Mouse (Mus musculus) hematopoietic stem cell, adult 5-6 weeks (primary cell): ENCODE measurements around the gene Pdia5. TPM values are rescaled to one million over a fixed set of nuclear protein-coding genes. Genes with fewer than 3 reads are reported as not detected.

Experiments
- ATAC-seq, 2 experiments: fragments of 125-278 bp in 1 of 2; replicated peaks in 1 of 2; 2 replicates each; pipeline ENCODE4 v1.8.0; 2016 to 2017; ENCODE audit warnings: inconsistent platforms in 2 of 2, mild to moderate bottlenecking in 2 of 2, moderate number of reproducible peaks in 2 of 2, low read depth in 1 of 2, moderate TSS enrichment in 1 of 2; ENCODE audit not compliant: low FRiP score in 2 of 2, poor library complexity in 2 of 2, severe bottlenecking in 2 of 2, insufficient read depth in 1 of 2, low TSS enrichment in 1 of 2
- total RNA-seq: library from RNA; stranded (forward); fragments of 172-1452, 232-1000 nt; gene quantifications from 2 replicates; pipeline ENCODE4 v1.2.3, GENCODE M21; 2017

The Pdia5 gene
- total RNA-seq, 1 experiment from 2014 or later, result 4.8 TPM

DNA sequence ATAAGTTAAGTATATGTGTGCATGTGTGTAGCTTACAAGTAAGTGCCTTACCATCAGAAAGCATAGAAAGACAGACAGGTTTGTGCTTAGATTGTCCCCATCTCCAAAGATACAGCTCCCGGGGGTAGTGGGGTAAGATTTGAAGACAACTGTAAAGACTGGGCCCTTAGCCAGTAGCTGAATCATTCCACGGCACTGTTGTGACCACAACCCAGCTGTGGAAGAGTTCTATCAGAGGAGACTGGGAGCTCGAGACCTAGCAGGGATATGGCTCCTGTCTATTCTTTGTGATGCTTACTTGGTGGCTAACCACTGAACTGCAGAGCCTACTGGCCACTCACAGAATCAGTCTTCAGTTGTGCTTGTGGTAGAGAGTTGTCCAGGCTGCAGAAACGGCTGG, 84.5 kb downstream of the Pdia5 start:
- ATAC-seq, result no peak

DNA sequence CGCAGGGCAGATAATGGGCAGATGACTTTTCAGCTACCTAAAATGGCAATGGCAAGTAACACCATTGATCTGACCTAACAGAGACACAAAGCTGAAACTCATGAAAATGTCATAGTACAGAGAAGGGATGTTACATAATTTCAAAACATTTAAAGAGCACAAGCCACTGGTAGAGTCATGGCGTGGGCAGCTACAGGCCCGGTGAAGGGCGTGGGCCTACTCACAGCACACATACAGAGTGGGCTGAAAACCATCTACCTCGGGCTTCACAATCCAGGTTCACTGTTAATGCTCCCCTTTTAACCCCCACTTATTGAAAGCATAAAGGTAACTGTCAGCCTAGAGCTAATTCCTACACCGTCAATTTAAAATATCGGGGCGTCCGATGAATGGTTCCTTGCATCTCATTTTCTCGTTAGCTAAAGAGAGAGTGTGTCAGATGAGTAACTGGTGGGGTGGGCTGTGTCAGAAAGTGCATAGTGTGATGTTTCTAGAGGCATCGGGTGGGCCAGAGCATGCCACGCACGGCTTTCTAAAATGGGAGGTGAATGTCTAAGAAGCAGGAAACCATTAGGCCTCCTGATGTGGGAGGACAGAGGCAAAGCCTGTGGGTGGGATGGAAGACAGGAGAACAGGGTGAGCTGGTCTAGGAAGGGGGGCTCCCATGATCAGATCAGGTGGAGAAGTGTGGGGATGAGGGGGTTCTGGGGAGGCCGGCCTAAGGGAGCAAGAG, 85.2 kb downstream of the Pdia5 start:
- no peak for ATAC-seq

DNA sequence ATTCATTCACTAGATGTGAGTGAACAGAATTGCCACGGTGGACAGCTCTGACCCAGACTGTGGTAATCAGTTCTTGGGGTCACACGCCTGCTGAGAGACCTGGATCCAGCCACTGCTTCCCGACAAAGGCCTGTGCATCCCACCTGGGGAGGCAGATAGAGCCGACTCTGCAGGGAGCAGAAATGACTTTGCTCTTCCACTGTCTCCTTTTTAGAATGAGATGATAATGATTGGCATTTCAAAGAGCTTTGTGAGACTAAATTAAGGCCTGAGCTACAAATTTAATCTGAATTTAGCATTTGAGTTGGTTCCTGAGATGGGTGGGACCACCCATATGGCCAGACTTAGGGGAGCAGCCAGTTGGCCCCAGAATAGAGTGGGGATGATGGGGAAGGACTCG, 85.8 kb downstream of the Pdia5 start:
- ATAC-seq, result no peak

DNA sequence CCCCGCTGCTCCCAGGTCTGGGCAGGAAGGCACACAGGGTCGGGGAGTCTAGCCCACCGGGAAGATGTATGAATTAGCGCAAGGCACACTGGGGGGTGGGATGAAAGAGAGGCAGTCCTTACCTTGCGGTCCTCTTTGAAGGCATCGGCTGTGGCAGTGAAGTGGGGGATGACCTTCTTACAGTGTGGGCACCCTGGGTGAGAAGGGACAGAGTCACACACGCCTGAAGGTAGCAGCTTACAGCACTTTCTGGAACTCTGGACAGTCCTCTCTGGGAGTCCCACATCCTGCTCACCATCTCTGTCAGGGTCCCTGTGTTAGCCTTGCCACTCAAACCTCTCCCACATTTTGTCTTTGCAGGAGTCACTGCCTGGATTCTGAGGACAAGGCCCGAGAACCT, 86.8 kb downstream of the Pdia5 start:
- no peak for ATAC-seq

DNA sequence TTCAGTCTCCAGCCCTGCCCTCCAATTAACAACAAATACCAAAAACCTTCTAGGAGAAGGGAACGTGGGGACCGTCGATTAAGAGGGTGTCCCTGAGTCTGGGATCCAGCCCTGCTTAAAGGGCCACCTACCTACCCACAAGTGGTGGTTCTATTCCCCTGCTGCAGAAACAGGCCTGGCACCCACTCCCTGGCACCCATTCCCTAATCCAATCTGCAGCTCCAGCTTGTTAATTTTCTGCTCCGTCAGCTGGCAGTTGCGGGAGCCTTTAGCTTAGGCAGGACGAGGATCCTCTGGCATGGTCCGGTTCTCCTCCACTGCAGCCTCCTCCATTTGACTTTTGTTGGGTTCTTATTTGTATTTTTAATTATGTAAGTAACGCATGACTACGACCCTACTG, 87.3 kb downstream of the Pdia5 start:
- no peak for ATAC-seq

DNA sequence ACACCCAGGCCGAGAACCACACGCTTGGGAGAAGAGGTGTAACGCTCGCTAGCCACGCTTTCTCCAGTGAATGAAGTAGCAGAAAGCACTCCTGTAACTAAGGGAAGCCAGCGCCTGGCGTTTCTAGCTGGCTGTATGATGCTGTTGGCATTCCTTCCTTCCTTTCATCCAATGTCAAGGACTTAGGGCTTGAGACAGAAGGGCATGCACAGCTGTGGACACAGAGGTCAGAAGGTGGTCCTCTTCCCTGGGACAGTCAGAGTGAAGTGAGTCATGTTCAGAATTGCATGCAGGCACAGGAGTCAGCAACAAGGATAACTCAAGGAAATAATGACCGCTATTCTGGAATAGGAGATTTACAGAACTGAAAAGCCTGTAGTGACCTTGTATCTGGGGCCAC, 97.9 kb downstream of the Pdia5 start:
- no peak for ATAC-seq

DNA sequence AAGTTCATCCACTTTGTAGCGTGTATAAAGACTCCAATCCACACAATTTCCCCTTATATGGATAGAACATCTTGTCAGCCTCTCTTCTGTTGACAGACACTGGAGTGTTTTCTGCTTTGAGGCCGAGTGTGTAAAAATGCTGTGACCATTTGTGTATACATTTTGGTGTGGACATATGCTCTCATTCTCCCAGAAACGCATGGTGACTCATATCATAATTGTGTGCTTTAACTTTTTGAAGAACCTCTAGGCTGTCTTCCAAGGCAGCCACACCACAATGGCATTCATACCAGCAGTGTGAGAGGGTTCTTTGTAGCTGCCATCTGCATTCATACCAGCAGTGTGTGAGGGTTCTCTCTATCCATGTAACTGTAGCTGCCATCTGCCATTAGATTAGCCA, 105.0 kb downstream of the Pdia5 start:
- no peak for ATAC-seq

DNA sequence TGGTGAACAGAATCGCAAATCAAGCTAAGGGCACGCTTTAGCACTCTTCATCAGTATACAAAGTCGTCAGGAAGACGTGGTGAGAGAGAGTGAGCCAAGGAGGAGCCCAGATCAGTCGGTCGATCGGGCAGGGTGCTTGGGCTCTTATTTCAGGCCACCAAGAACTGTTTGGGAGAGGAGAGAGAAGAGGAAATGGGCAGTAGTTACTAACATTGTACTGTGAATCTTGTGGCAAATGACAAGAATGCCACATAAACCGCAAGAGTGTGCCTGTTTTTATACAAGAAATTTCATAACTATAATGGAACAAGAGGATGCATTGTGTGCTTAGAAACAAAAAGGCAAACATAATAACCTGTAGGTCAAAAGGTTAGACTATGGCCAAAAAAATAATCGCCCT, 110.6 kb downstream of the Pdia5 start:
- ATAC-seq, result no peak

DNA sequence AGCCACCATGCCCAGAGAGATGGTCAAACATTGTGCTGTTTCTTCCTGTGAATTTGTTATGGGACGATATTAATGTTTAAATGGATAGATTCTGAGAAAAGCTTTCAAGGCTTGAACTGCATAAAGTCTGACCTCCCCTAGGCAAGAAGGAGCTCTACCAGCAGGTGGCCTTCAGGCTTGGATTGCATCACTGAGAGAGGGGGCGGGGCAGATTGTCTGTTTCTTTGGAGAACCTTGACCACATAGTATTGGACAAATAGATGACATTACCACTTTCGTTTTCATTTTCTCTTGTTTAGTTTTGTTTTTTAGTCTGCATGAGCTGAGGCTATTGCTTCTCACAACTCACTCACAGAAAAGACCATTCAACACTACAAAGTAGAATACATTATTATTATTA, 111.3 kb downstream of the Pdia5 start:
- no peak for ATAC-seq

DNA sequence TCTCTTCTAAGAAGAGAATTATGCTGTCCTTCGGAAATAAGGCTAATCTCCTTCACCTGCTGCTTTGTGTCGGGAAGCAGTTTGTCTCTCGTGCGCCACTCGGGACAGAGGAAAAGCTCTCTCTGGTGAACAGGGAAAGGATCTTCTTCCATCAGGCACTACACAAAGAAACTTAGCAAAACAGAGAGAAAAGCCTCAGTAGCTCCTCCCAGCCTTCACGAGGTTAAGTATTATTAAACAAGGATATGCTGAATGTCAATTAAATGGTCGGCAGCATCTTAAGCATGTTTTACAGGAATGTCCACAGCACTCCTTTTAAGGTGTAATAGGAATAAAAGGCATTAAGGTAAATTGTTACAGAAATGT, 126.6 kb downstream of the Pdia5 start:
- ATAC-seq, result peak in 1 of 2 experiments; percentile 9; a peak in 1 of 4 replicates

DNA sequence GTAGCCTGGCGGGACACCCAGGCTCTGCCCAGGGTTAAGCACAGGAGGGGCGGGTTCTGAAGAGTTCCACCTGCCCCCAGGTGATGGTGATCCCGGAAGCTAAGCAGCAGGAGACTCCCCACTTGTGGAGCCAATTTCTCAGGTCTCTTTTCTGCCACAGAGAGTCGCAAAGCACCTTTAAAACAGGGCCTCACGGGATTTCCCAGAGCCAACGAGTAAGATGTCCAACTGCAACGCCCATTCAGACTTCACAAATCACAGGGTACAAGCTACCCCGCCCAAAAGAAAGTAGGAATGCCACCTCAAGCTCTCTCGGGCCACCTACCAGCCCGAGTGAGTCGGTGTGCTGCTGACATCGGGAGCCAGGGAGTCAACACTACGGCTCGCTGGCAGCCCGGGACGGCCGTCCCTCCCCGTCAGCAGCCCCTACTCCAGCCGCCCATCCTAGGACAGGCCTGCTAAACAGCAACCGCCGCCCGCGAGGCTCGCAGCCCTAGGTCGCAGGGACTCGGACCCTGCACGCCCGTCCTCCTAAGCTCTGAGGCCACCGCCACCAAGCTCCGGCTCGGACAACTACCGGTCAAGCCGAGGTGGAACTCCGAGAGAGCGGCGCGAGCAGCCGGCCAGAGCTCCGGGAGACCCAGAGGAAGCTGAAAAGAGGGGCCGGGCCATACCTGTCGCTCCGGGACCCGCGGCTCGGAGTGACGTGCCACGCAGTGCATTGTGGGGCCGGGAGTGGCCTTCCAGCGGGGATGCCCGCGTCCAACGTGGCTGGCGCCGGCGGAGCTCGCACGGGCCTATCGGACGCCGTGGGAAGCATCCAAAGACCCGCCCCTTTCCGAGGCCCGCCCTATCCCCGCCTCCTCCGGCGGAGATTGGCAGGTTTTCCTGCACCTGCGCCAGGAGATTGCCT, 127.3 kb downstream of the Pdia5 start, which contains the start of gene Sec22a:
Sec22a (minus strand) TSS at position 769 of the 913 bp plus-strand sequence.
- ATAC-seq, result peak; percentile 96 to 97

DNA sequence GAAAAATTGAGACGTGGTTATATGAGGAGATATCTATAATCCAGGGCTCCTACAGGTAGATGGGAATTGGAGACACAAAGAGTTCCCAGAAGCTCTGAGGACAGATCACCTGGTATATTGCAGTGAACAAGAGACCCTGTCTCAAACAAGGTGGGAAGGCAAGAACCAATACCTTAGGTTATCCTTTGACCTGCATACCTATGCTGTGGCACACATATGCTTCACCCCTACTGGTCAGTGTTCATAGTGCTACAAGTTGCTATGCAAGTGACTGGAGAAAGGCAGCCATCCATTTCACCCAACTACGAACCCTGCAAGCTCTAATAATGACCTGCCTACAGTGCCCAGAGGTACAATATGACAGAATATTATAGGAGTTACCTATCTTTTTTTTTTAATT, 128.5 kb downstream of the Pdia5 start:
- ATAC-seq, result no peak

DNA sequence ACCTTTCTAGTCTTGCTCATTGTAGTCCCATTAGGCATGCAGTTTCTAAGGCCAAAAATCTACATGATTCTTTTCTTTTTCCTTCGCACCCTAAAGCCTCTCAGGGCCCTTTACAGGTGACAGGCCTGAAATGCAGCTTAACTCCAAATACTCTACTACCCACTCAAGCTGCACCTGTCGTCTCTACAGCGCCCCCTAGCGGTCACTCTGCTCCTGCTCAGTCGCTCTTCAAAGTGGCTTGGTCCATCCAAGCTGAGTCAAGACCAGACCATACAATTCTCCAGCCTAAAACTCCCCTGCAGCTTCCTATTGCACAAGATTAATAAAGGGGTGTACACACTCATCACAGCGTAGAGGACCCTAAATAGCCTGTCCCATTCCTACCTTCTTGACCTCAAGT, 130.1 kb downstream of the Pdia5 start:
- peak in 1 of 2 experiments; percentile 41; a peak in 1 of 4 replicates for ATAC-seq

DNA sequence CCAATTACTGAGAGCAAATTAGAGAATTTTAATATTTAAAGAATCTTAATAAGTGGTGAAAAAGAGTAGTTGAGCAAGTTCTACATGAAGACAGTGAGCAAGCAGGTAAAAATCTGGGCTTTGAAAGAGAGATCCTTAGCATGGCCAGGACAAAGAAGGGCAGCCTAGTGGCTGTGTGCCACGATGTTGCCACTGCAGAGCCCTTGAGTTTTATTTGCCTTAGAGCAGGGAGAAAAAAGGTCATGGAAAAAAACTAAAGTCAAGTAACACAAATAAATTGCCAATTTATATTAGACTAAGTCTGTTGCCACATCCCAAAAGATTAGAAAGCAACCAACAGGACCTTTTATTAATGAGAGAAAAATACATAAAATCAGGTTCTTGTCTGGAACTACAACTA, 133.2 kb downstream of the Pdia5 start:
- ATAC-seq, result no peak

Other genes starting within 250 kb of the Pdia5 start
- 11.2 and 14.9 TPM in 2 replicates for gene Sec22a, start 127.0 kb downstream of the Pdia5 start, total RNA-seq
- not detected in 2 replicates for gene Sema5b, start 50.3 kb upstream of the Pdia5 start, total RNA-seq